Mouse (Mus musculus) testis, adult 2 months (tissue): ENCODE data around the gene Rad51b.

Experiments
- CTCF ChIP-seq: fragments of 200-500 bp; IDR thresholded peaks from 2 replicates; pipeline ENCODE4 v1.5.1; 2012; ENCODE audit warnings: low read depth, mild to moderate bottlenecking, inconsistent platforms, low read length, moderate library complexity; ENCODE audit not compliant: control insufficient read depth, insufficient read depth, insufficient replicate concordance
- POLR2A ChIP-seq: fragments of 200-500 bp; IDR thresholded peaks from 2 replicates; pipeline ENCODE4 v1.6.1; 2012; ENCODE audit warnings: low read depth, mild to moderate bottlenecking, inconsistent platforms, low read length, moderate library complexity; ENCODE audit not compliant: control insufficient read depth

DNA sequence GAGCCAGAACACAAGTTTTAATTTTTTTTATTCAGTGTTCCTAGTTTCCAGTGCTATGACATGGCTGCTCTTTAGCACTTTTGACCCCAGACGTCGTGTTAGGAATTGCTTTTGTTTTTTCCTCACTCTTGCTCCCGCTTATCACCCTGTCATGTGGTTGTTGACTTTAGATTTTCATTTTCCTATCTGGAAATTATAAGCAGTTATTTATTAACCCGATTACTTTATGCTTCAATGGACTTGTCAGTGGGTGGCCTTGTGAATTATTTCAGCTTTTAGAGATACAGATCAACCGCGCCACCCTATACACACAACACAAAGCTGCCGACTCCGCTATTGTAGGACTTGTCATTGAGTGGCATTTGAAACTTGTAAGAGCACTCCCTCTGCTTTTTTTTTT, 228.8 kb downstream of the Rad51b start:
- TF ChIP-seq CTCF = no peak
- TF ChIP-seq POLR2A = no peak
